Mouse (Mus musculus) frontal cortex, adult 2 months (tissue): ENCODE results near the gene Tm4sf19. TPM values are rescaled to one million over a fixed set of nuclear protein-coding genes. Genes with fewer than 3 reads are reported as not detected.

Experiments used
- polyA plus RNA-seq: library from polyadenylated mRNA; depleted of rRNA; stranded (reverse); fragments of >200 nt; gene quantifications from 2 replicates; pipeline ENCODE4 v1.2.3, GENCODE M21; 2012; rRNA removed

Gene Tm4sf19
- polyA plus RNA-seq, 1 experiment = not detected

Other genes starting within 250 kb of the Tm4sf19 start
- gene Nrros, start 234.9 kb upstream of the Tm4sf19 start, polyA plus RNA-seq = 5.7 and 6.9 TPM in 2 replicates
- gene Bex6, start 220.7 kb upstream of the Tm4sf19 start, polyA plus RNA-seq = not detected in 2 replicates
- 23.1 and 25.6 TPM in 2 replicates for gene Fbxo45, start 153.3 kb upstream of the Tm4sf19 start, polyA plus RNA-seq
- 10.6 and 11.9 TPM in 2 replicates for gene Wdr53, start 153.3 kb upstream of the Tm4sf19 start, polyA plus RNA-seq
- 0.13 and 0.26 TPM in 2 replicates for gene Smco1, start 129.0 kb upstream of the Tm4sf19 start, polyA plus RNA-seq
- 15.5 and 16.9 TPM in 2 replicates for gene Rnf168, start 123.0 kb upstream of the Tm4sf19 start, polyA plus RNA-seq
- 15.4 and 16.8 TPM in 2 replicates for gene Ubxn7, start 68.2 kb upstream of the Tm4sf19 start, polyA plus RNA-seq
- gene Tctex1d2, start 19.2 kb downstream of the Tm4sf19 start, polyA plus RNA-seq = 24.6 and 27.7 TPM in 2 replicates
- gene Pcyt1a, start 30.4 kb downstream of the Tm4sf19 start, polyA plus RNA-seq = 24.5 and 24.6 TPM in 2 replicates
- 0.04 TPM in 1 of 2 replicates, not detected in the other for gene Slc51a, start 87.4 kb downstream of the Tm4sf19 start, polyA plus RNA-seq
- not detected in 2 replicates for gene Zdhhc19, start 95.8 kb downstream of the Tm4sf19 start, polyA plus RNA-seq
- gene Tfrc, start 208.4 kb downstream of the Tm4sf19 start, polyA plus RNA-seq = 86.9 and 96.3 TPM in 2 replicates
- 175 and 204 TPM in 2 replicates for gene Tnk2, start 243.4 kb downstream of the Tm4sf19 start, polyA plus RNA-seq